Mouse (Mus musculus) lung, postnatal 0 days (tissue): ENCODE data around the gene Wfdc3.

Experiments
- CTCF ChIP-seq: IDR thresholded peaks from 2 replicates; pipeline ENCODE4 v1.5.1; 2016; ENCODE audit warnings: antibody characterized with exemption, mild to moderate bottlenecking
- EP300 ChIP-seq: IDR thresholded peaks from 2 replicates; pipeline ENCODE4 v1.6.1; 2016; ENCODE audit warnings: antibody characterized with exemption, mild to moderate bottlenecking, control low read depth

DNA sequence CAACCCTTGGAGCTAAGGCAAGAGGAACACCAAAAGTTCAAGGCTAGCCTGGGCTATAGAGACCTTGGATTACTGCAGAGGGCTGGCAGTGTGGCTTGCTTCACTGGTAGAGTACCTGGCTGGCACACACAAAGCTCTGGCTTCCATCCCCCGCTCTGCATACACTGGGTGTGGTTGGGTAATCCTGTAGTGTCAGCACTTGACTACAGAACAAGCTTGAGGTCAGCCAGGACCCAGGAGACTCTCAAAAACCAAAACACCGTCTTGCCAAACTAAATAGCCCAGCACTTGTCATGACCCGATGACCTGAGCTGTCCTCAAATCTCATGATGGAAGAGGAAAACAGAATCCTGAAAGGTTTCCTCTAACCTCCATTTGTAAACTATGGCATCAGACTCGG lies 44.7 kb upstream of the Wfdc3 start:
- TF ChIP-seq CTCF: no peak
- TF ChIP-seq EP300: 0 out of 2 replicates have a peak, but pooled peaks have one; percentile 35
